Mouse (Mus musculus) gastrocnemius, adult 18-20 months (tissue): ENCODE data around the gene Snrnp25. TPM values are rescaled to one million over a fixed set of nuclear protein-coding genes. Genes with fewer than 3 reads are reported as not detected.
"Not testable (repeated sequence)": the region's sequence is repeated elsewhere in the genome, so short reads cannot be mapped to it uniquely, and the experiment has no call there.

ENCODE experiments used
- DNase-seq: peaks from one replicate; pipeline ENCODE4 v3.0.0; 2021; ENCODE audit warnings: low spot score
- total RNA-seq, 2 experiments: library from RNA; stranded (reverse); gene quantifications; 2 replicates each; pipeline ENCODE4 v1.2.3; 2021

Gene Snrnp25
- total RNA-seq, 2 experiments from 2014 or later: 9.3 to 12.1 TPM

DNA sequence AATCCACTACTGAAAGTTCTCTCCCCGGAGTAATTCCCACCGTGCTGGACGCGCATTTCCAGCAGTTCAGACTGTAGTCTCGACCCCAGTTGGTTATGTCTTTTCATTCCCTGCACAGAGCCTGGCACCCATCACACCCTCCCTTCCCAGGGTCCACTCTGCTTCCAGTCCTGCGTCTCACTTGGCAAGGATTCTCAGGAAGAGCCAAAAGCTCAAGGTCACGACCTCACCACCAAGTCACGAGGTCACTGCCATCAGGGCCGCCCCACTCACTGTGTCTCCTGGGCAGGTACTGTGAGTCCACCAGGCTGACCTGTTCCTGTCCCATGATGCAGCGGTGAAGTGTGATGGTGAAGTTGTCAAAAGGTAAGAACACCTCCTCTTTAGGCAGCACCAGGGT lies 11.1 kb upstream of the Snrnp25 start:
- no peak for DNase-seq

GRCm38 (mm10) chr11:32194626-32195025 lies 10.6 kb upstream of the Snrnp25 start:
- DNase-seq: no peak

DNA sequence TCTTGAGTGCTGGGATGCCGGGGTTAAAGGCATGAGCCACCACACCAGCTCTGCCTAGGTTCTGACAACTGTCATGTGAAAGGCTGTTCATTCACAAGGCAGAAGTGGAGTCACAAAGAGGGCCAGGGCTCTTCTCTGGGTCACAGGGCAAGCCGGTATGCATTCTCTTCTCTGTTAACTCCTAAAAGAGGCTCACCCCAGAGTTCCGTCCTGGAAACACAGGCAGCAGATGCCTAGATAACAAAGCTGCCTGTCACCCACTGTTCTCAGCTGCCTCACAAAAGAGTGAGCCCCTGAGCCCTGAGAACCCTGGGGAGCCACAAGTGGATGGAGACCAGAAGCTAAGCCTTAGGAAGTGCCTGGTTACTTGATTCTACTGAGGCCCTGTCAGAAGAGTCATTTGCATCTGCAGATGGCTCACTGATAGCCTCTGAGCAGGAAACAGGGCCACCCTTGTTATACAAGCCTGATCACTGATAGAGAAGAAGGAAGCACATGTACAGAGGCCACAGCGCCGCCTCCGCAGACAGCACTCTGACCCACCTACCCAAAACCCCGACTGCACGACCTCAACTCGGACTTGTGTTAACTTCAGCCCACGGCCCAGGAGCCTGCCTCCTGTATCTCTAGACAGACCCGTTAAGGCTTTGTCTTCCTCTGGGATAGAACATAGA lies 9.2 kb upstream of the Snrnp25 start:
- no peak for DNase-seq

GRCm38 (mm10) chr11:32196727-32197126 lies 8.5 kb upstream of the Snrnp25 start:
- no peak for DNase-seq

DNA sequence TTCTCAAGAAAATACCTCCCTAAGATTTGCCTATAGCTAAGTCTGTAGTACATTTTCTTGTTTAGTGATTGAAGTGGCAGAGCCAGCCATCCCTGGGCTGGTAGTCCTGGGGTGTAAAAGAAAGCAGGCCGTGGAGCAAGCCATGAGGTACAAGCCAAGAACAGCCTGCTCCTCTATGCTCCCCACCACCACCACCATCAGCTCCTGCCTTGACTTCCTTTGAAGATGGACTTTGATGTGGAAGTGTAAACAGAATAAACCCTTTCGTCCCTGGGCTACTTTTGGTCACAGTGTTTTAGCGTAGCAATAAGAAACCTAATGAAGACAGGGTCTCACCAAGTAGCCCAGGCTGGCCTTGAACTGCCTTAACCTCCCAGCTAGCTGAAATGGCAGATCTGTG lies 7.4 kb upstream of the Snrnp25 start:
- no peak for DNase-seq

GRCm38 (mm10) chr11:32198256-32198955 lies 6.8 kb upstream of the Snrnp25 start:
- DNase-seq: no peak

- DNase-seq: no peak
Measured at GRCm38 (mm10) chr11:32199230-32199629, 6.0 kb upstream of the Snrnp25 start.

DNA sequence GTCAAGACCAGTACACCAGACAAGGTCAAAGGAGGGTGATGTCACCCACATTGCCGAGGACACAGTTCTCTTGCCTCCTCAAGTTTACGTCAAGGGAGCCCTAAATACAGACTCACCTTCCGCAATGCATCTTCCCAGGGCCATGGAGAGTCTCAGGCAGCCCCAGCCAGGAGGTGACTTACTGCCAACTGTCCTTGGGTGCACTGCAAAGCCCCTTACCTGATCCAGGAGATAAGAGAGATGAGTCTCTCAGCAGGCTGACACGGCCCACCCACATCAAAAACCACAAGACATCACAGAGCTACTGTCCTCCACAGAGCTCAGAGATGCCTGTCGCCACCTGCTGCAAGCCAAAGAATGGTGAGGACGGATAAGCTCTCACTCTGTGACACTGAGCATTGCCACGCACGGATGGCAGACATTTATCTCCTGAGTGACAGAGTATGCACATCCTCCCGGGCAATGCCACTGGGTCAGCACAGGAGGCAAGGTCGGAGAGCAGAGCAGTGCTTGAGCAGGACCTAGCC lies 5.1 kb upstream of the Snrnp25 start, which contains the start of gene Il9r:
Il9r (minus strand) TSS at position 205 of the 527 bp plus-strand sequence.
- DNase-seq: no peak

DNA sequence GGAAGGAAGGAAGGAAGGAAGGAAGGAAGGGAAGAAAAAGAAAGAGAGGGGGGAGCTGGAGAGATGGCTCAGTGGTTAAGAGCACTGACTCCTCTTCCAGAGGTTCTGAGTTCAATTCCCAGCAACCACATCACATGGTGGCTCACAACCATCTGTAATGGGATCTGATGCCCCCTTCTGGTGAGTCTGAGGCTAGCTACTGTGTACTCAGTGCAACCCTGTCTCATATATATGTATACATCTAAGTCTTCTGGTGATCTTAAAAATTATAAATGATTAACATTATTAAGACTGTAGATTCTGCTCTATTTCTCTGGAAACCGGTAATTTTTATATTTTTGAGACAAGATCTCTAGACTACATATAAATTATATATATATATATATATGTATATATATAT lies 4.2 kb upstream of the Snrnp25 start:
- not testable (repeated sequence) for DNase-seq

GRCm38 (mm10) chr11:32201922-32202685 lies 3.1 kb upstream of the Snrnp25 start:
- no peak for DNase-seq

DNA sequence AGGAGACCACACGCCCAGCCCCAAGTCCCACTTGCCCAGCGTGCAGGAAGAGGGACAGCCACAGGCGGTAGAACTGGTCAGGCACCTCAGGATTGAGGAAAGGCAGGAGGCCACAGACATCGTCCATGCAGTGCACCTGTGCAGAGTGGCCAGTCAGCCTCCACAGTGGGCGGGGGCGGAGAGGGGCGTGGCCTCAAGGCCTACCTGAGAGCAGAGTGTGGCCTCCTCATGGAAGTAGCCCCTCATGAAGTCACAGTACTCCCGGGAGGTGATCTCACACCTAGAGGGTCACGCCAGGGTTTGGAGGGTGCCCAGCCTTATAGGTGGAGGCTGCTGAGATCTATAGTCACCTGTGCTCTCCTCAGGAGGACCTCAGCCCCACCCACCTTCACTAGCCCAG lies 5.4 kb downstream of the Snrnp25 start:
- DNase-seq: no peak

- no peak for DNase-seq
Measured at GRCm38 (mm10) chr11:32215372-32216162, 10.4 kb downstream of the Snrnp25 start.

DNA sequence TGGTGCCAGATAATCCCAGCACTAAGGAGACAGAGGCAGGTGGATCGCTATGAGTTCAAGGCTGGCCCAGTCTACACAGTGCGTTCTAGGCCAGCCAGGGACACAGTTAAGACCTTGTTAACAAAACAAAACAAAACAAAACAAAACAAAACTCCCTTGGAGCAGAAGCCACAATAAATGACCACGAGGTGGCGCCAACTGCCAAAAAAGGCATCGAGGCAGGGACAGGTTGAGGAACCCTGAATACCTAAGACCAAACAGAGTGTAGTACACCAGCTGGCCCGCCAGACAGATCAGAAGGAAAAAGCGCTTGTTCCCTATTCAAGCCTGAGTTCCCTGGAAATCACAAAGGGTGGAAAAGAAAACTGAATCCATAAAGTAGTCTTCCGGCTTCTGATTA lies 11.6 kb downstream of the Snrnp25 start:
- DNase-seq: peak; percentile 73

DNA sequence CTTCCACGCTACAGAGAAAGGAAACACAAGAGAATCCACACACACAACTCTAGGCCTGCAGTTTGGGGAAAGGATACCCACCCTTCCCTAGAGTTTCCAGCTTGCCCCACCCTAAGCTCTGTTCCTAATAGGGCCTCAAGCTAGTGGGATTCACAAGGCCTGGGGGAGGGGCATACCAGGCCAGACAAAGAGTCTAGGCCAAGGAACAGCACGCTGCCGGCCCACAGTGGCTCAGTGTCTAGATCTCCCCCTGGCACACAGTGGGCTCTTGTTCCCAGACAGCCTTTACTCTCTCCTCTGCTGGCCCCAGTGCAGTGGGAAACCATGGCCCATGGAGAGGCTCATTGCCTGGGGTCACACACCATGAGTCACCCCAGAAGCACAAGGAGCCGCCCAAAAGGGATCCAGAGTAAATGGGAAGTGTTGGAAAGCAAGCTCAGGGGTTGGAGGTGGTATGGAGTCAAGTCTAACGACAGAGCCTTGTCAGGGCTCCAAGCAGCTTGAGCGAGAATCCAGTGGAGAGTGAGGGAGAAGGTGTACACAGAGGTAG lies 13.4 kb downstream of the Snrnp25 start:
- DNase-seq: no peak

DNA sequence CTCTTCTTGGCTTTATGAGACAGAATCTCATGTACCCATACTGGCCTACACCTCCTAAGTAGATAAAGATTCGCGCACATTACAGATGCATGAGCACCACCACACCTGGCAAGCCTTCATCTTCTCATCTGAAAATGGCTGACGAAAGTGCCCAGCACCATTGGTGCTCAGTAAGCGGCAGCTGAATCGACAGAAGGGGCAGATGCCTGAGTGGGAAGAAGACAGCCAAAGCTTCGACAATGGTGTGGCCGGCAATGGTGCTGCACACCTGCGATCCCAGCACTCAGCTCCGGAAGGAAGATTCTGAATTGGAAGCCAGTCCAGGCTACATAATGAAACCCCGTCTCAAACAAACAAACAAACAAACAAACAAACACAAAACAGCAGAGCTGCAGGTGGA lies 14.1 kb downstream of the Snrnp25 start:
- DNase-seq: no peak

DNA sequence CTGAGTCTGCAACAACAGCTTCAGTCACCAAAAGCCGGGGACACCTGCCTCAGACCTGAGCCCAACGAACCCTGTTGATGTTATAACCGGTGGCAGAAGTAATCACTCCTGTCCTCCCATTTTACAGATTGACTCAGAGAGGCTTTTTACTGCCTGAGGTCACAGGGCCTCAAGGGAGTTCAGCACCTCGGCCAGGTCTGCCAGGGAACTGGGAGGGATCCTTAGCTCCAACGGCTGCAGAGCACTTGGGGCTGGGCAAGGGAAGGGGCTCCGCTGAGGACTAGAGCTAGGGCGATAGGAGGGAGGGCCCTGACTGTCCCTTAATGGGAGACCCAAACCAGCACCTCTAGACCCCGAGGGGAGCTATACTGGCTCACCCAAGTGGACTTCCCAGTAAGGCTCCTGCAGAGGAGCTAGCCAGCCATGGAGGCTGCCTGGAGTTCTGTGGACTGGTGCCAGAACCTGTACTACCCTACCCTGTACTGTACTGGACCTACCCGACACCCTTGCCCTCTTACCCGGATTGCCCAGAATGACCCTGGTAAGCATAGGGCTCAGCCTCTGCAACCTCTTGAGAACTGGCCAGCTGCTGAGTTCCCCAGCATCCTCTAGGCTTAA lies 15.5 kb downstream of the Snrnp25 start:
- no peak for DNase-seq

- DNase-seq: peak; percentile 64
Measured at GRCm38 (mm10) chr11:32221225-32221950, 16.2 kb downstream of the Snrnp25 start.

GRCm38 (mm10) chr11:32221951-32222409 lies 16.8 kb downstream of the Snrnp25 start, which contains the start of gene Rhbdf1:
TSS of gene Rhbdf1 (minus strand) at chr11:32222300.
- peak; percentile 47 for DNase-seq

- DNase-seq: no peak
Measured at GRCm38 (mm10) chr11:32222570-32223194, 17.5 kb downstream of the Snrnp25 start.
